Mouse (Mus musculus) stomach, embryonic 16.5 days (tissue): ENCODE data around the gene Ehmt2. TPM values are rescaled to one million over a fixed set of nuclear protein-coding genes. Genes with fewer than 3 reads are reported as not detected.
A peak's percentile ranks its signal among the peaks of the same experiment; 100 is the strongest.

Source experiments
- ATAC-seq: fragments of 200-750 bp; cut with Nextera tagmentation; 2 replicates; pipeline ENCODE4 v1.8.0; 2017; ENCODE audit warnings: moderate number of reproducible peaks, moderate TSS enrichment; ENCODE audit not compliant: insufficient read depth, low FRiP score
- H3K27ac ChIP-seq: fragments of 300-500 bp; sonication (generic); 2 replicates; pipeline ENCODE4 v1.5.1; 2014; ENCODE audit warnings: low read length
- H3K27me3 ChIP-seq: fragments of 300-500 bp; sonication (generic); 2 replicates; pipeline ENCODE4 v1.6.1; 2014; ENCODE audit warnings: low read length, control low read depth, mixed read lengths; ENCODE audit not compliant: control insufficient read depth, insufficient read depth
- H3K36me3 ChIP-seq: fragments of 300-500 bp; sonication (generic); 2 replicates; pipeline ENCODE4 v1.6.1; 2014; ENCODE audit warnings: low read length; ENCODE audit not compliant: control insufficient read depth, insufficient read depth
- H3K4me1 ChIP-seq: fragments of 300-500 bp; sonication (generic); 2 replicates; pipeline ENCODE4 v1.6.1; 2014; ENCODE audit warnings: low read length, control low read depth, mixed read lengths; ENCODE audit not compliant: control insufficient read depth, insufficient read depth
- H3K4me2 ChIP-seq: fragments of 300-500 bp; sonication (generic); 2 replicates; pipeline ENCODE4 v1.6.1; 2014; ENCODE audit warnings: low read depth, low read length, mixed read lengths
- H3K4me3 ChIP-seq: fragments of 300-500 bp; sonication (generic); replicated peaks from 2 replicates; pipeline ENCODE4 v1.5.1; 2014; ENCODE audit warnings: mild to moderate bottlenecking, low read length
- H3K9ac ChIP-seq: fragments of 300-500 bp; sonication (generic); 2 replicates; pipeline ENCODE4 v1.6.1; 2014; ENCODE audit warnings: low read length
- H3K9me3 ChIP-seq: fragments of 300-500 bp; sonication (generic); replicated peaks from 2 replicates; pipeline ENCODE4 v1.6.1; 2016; ENCODE audit warnings: low read length, control low read depth; ENCODE audit not compliant: control insufficient read depth
- WGBS: fragments of 180-500 bp; shearing (Covaris S2); extraction: QIAGEN DNeasy Blood & Tissue Kit; methylation state at CpG from one replicate; pipeline ENCODE4 v1.1.7; 2014; 5-methylcytosine and 5-hydroxymethylcytosine counted together
- polyA plus RNA-seq: library from polyadenylated mRNA; unstranded; fragments of >200 nt; fragmentation: Nextera tagmentation; extraction: Ambion mirVana; gene quantifications from 2 replicates; pipeline ENCODE4 v1.2.1, GENCODE M21; 2015

The Ehmt2 gene
- polyA plus RNA-seq, 1 experiment from 2014 or later: 61.0 TPM

DNA sequence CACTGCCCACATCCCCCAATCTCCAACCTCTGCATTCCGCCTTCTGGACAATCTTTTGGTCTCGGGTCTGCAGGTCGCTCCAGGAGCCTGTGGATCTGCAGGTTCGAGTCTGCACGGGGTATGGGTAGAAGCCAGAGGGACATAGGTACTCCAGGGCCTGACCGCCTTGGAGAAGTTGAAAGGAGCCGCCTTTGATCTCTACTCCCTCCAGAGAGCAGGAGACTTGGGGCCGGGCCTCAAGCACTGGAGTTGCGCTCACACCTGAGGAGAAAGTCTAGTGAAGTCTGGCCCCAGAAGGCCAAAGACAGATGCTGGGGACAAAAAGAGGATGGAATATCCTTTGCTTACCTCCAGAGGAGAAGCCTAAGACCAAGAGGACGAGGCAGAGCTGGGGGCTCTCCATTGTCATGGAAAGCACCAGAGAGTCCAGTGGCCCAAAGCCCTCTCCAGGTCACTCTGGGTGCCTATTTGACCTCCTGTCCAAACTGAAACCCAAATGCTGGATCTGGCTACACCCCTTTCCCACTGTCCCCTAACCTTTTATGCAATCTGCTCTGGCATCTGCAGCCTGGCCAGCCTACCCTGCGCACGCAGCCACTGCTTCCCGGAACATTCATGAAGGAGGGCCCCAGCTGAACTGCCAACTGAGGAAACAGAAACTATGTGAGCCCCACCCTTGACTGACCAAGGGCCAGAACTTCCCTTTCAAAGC, 36.4 kb upstream of the Ehmt2 start:
- Histone ChIP-seq H3K9ac (peak overlapping the region; percentile 38; the same call in 1 of the 2 replicates), H3K27ac (peak overlapping the region; percentile 43; the same call in 1 of the 2 replicates), H3K4me3 (no peak overlapping the region)

GRCm38 (mm10) chr17:34862416-34863081, 35.7 kb upstream of the Ehmt2 start, which contains the start of gene Cfb:
TSS of gene Cfb (minus strand) at chr17:34862518.
- peak; percentile 45; the same call in 1 of the 2 replicates for ATAC-seq
- H3K36me3 ChIP-seq: peaks cover 4% of the 10 kb centered on the region; the same call in 1 of the 2 replicates
- WGBS: 39% methylated on average over 8 of the region's 8 CpGs
- 0 out of 2 replicates have a peak, but pooled peaks cover 7% of the 10 kb centered on the region for H3K4me1 ChIP-seq
- H3K27me3 ChIP-seq: no peaks in the 10 kb centered on the region
- H3K9me3 ChIP-seq: no peaks in the 10 kb centered on the region
- no peak within 1 kb of the TSS for H3K4me3 ChIP-seq
- peak within 1 kb of the TSS; percentile 43; the same call in 1 of the 2 replicates for H3K27ac ChIP-seq
- peak within 1 kb of the TSS; percentile 22 for H3K4me2 ChIP-seq
- peak within 1 kb of the TSS; percentile 38; the same call in 1 of the 2 replicates for H3K9ac ChIP-seq

More for the DNA sequence above, 36.4 kb upstream of the Ehmt2 start:
- Histone ChIP-seq H3K27me3 (no peaks in the 10 kb centered on the region), H3K4me2 (peak overlapping the region; percentile 22), H3K9me3 (no peaks in the 10 kb centered on the region), H3K36me3 (peaks cover 4% of the 10 kb centered on the region; the same call in 1 of the 2 replicates), H3K4me1 (0 out of 2 replicates have a peak, but pooled peaks cover 7% of the 10 kb centered on the region)
- 57% methylated on average over 13 of the region's 13 CpGs for WGBS
- ATAC-seq: peak; percentile 51; the same call in 1 of the 2 replicates

GRCm38 (mm10) chr17:34865981-34866380, 32.3 kb upstream of the Ehmt2 start:
- Histone ChIP-seq H3K4me2 (no peak overlapping the region), H3K4me3 (no peak overlapping the region), H3K36me3 (no peaks in the 10 kb centered on the region), H3K27ac (no peak overlapping the region), H3K9ac (no peak overlapping the region), H3K4me1 (0 out of 2 replicates have a peak, but pooled peaks cover 7% of the 10 kb centered on the region), H3K9me3 (no peaks in the 10 kb centered on the region), H3K27me3 (no peaks in the 10 kb centered on the region)
- ATAC-seq: no peak
- 55% methylated on average over 7 of the region's 7 CpGs for WGBS

- Histone ChIP-seq H3K27ac (no peak overlapping the region), H3K4me1 (no peaks in the 10 kb centered on the region), H3K4me2 (no peak overlapping the region), H3K27me3 (no peaks in the 10 kb centered on the region), H3K36me3 (no peaks in the 10 kb centered on the region), H3K9ac (no peak overlapping the region), H3K4me3 (no peak overlapping the region), H3K9me3 (no peaks in the 10 kb centered on the region)
- WGBS: 84% methylated on average over 6 of the region's 6 CpGs
- ATAC-seq: no peak
These were observed 23.9 kb upstream of the Ehmt2 start for GRCm38 (mm10) chr17:34874321-34874720.

DNA sequence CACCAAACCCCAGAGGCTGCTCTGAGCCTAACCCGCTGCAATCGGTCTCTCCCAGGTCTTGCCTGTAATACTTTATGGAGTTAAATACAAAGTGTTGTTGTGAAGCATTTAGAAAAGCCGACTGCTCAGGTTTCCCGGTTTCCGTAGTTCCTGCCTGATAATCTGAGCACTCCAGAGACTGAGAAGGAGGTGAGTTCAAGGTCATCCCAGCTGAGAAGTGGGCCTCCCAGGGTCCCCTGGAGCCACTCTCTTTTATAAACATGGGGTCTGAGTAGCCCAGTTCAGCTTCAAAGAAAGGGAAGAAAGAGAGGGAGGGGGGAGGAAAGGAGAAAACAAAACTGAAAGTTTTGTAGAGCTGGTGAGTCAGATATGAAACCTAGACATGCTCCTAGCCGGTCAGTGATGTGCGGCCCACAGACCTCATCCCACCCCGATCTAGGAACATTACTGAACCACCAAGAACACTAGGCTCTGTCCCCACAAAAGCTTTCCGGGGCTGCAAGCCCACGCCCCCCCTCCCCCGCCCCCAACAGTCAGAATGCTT, 18.9 kb upstream of the Ehmt2 start, which contains the start of gene Zbtb12:
Gene Zbtb12 (plus strand): TSS at position 148 of the 544 bp plus-strand sequence.
- no peaks in the 10 kb centered on the region for H3K9me3 ChIP-seq
- H3K4me1 ChIP-seq: peaks cover 3% of the 10 kb centered on the region; the same call in 1 of the 2 replicates
- no peak within 1 kb of the TSS for H3K27ac ChIP-seq
- no peak within 1 kb of the TSS for H3K4me3 ChIP-seq
- peak within 1 kb of the TSS; percentile 48; the same call in 1 of the 2 replicates for H3K9ac ChIP-seq
- H3K36me3 ChIP-seq: no peaks in the 10 kb centered on the region
- H3K27me3 ChIP-seq: no peaks in the 10 kb centered on the region
- ATAC-seq: no peak
- WGBS: 59% methylated on average over 11 of the region's 11 CpGs
- H3K4me2 ChIP-seq: no peak within 1 kb of the TSS

GRCm38 (mm10) chr17:34881166-34881565, 17.1 kb upstream of the Ehmt2 start:
- Histone ChIP-seq H3K4me3 (no peak overlapping the region), H3K9me3 (no peaks in the 10 kb centered on the region), H3K27ac (no peak overlapping the region), H3K36me3 (no peaks in the 10 kb centered on the region), H3K4me2 (no peak overlapping the region), H3K27me3 (no peaks in the 10 kb centered on the region), H3K9ac (no peak overlapping the region), H3K4me1 (peaks cover 3% of the 10 kb centered on the region; the same call in 1 of the 2 replicates)
- no peak for ATAC-seq

GRCm38 (mm10) chr17:34881683-34882310, 16.5 kb upstream of the Ehmt2 start, which contains the start of gene Gm20547:
TSS of gene Gm20547 (minus strand) at chr17:34882042.
- H3K27ac ChIP-seq: no peak within 1 kb of the TSS

DNA sequence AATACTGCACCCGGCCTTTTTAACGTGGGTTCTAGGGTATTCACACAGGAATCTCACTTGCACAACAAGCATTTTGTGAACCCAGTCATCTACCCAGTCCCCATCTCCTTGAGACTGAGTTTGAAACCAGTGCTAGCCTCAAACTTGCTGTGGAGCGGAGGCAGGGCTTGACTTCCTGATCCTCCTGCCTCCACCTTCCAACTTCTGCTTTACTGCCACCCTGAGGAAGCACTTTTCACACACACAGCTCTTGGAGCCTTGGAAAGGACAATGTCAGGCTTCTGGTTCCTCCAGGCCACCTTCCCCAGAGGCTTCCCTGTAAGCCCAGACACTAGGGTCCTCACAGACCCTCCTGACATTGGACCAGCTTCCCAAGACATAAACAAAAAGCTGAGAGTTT, 14.9 kb upstream of the Ehmt2 start:
- Histone ChIP-seq H3K27me3 (no peaks in the 10 kb centered on the region), H3K9me3 (no peaks in the 10 kb centered on the region), H3K36me3 (no peaks in the 10 kb centered on the region), H3K4me1 (peaks cover 3% of the 10 kb centered on the region; the same call in 1 of the 2 replicates), H3K9ac (no peak overlapping the region), H3K4me2 (no peak overlapping the region), H3K27ac (no peak overlapping the region), H3K4me3 (no peak overlapping the region)
- WGBS: 61% methylated on average over 3 of the region's 3 CpGs
- ATAC-seq: 0 out of 2 replicates have a peak, but pooled peaks have one; percentile 15

More at GRCm38 (mm10) chr17:34881683-34882310, 16.5 kb upstream of the Ehmt2 start, which contains the start of gene Gm20547:
- 11% methylated on average over 15 of the region's 15 CpGs for WGBS
- H3K27me3 ChIP-seq: no peaks in the 10 kb centered on the region
- H3K9ac ChIP-seq: peak within 1 kb of the TSS; percentile 49
- no peak within 1 kb of the TSS; the same call in 1 of the 2 replicates for H3K4me3 ChIP-seq
- no peak for ATAC-seq
- peaks cover 3% of the 10 kb centered on the region; the same call in 1 of the 2 replicates for H3K4me1 ChIP-seq
- H3K36me3 ChIP-seq: no peaks in the 10 kb centered on the region
- H3K4me2 ChIP-seq: peak within 1 kb of the TSS; percentile 13; the same call in 1 of the 2 replicates
- no peaks in the 10 kb centered on the region for H3K9me3 ChIP-seq
